Mouse (Mus musculus) lung, postnatal 0 days (tissue): ENCODE data around the gene Fkrp.

ENCODE experiments used
- CTCF ChIP-seq: IDR thresholded peaks from 2 replicates; pipeline ENCODE4 v1.5.1; 2016; ENCODE audit warnings: antibody characterized with exemption, mild to moderate bottlenecking
- EP300 ChIP-seq: IDR thresholded peaks from 2 replicates; pipeline ENCODE4 v1.6.1; 2016; ENCODE audit warnings: antibody characterized with exemption, mild to moderate bottlenecking, control low read depth

GRCm38 (mm10) chr7:16840109-16840491 lies 23.6 kb upstream of the Fkrp start:
- no peak for TF ChIP-seq CTCF
- TF ChIP-seq EP300: no peak
